Mouse (Mus musculus): ENCODE measurements around the gene Ssc4d. TPM values are rescaled to one million over a fixed set of nuclear protein-coding genes. Genes with fewer than 3 reads are reported as not detected.

Ssc4d gene
- total and polyA plus RNA-seq, 3 experiments = 1.9 to 2.9 (median 2.0) TPM

DNA sequence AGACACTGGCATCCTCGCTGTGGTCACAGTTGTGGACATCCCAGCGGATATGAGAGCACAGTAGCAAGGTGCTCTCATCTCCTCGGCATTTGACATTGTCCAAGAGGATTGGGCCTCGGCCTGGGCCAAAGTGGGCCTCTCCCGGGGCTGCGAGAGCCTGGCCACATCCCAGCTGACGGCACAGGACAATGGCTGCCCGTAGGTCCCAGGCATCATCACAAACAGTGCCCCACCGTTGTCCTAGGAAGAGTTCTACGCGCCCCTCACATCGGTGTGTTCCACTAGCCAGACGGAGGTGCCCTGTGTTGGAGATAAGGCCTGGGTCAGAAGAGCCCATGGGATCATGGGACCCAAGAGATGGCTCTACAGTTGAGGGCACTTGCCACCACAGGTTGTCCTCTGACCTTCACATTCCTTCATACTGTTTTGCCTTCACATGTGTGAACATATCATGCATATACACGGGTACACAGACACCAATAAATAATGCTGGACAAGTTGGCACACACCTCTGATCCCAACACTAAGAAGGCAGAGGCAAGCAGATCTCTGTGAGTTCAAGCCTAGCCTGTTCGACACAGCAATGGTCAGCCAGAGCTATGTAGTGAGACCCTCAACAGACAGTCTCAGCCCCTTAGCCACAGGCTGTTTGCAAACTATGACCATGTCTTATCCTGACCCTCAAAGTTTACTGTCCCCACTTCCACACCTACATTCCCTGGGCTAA, 13.3 kb downstream of the Ssc4d start:
- Histone ChIP-seq H3K9me3 (replicated peaks; ENCODE audit: low read length) (no peaks in the 10 kb centered on the region), H3K4me3 (replicated peaks in 1 of 3; ENCODE audit: low read depth in 2 of 3, low read length in 2 of 3, poor library complexity in 1 of 3) (peak overlapping the region; percentile 61 to 95 (median 73)), H3K4me1 (ENCODE audit: control insufficient read depth in 1 of 2, insufficient read depth in 2 of 2) (peaks cover 21 to 43% of the 10 kb centered on the region in 2 experiments), H3K27ac (ENCODE audit: insufficient read depth, low read depth) (no peak overlapping the region), H3K79me2 (replicated peaks; ENCODE audit: control insufficient read depth, extremely low read depth, insufficient read depth, poor library complexity, severe bottlenecking) (no peaks in the 10 kb centered on the region), H3K9ac (ENCODE audit: insufficient read depth, low read depth) (peak overlapping the region; percentile 86; the same call in 1 of the 2 replicates), H3K27me3 (replicated peaks) (peaks cover 10% of the 10 kb centered on the region), H3K36me3 (replicated peaks in 1 of 2; ENCODE audit: control insufficient read depth in 1 of 2, insufficient read depth in 1 of 2, low read length in 1 of 2) (peaks cover 0 to 7% of the 10 kb centered on the region in 2 experiments), H3K4me2 (ENCODE audit: insufficient read depth, low read depth, poor library complexity, severe bottlenecking) (peak overlapping the region; percentile 96; the same call in 1 of the 2 replicates)
- DNase-seq (ENCODE audit: extremely low read depth) = no peak
- dilution Hi-C loops (cut with MboI; ENCODE audit: extremely low pct_ligation_motif_present, extremely low pct_unique_long_range_greater_than_20kb, low sequenced_read_pairs) = no loop called here
- TF ChIP-seq KAT2A (IDR thresholded peaks at IDR 0.05; ENCODE audit: insufficient replicate concordance, low read length) (no peak), PAX5 (IDR thresholded peaks at IDR 0.05; ENCODE audit: low read length) (no peak), RAD21 (IDR thresholded peaks at IDR 0.05; ENCODE audit: low read depth, low read length) (no peak), POLR2A (IDR thresholded peaks at IDR 0.05; ENCODE audit: low read depth, low read length) (no peak), IRF4 (IDR thresholded peaks at IDR 0.05; ENCODE audit: low read depth, low read length) (no peak), MAZ (IDR thresholded peaks at IDR 0.05; ENCODE audit: low read depth, low read length) (no peak), SIN3A (IDR thresholded peaks at IDR 0.05; ENCODE audit: low read length) (no peak), CHD1 (IDR thresholded peaks at IDR 0.05; ENCODE audit: low read depth, low read length) (no peak)
- in situ Hi-C loops (cut with MboI; ENCODE audit: low pct_ligation_motif_present, low pct_unique_long_range_greater_than_20kb, low sequenced_read_pairs) = loop anchor here (5.0 kb wide), 1 partner anchor 54 kb away; no protein-coding TSS in a partner anchor

DNA sequence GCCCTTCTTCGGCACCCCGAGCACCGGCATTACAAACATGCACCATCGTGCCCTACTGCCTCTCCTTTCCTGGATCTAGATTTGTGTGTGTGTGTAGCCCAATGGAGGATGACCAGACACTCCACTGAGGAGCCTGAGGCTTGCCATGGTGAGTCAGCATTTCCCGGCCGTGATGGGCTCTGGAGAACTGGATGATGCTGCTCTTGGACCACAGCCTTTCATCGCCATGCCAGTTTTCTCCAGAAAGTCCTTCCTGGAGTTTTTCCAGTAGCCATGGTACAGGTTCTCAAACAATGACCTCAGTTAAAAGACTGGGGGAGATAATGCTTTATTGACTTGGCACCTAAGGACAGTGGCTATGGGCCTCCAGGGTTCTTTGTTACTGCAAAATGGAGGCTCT, 14.4 kb downstream of the Ssc4d start:
- Histone ChIP-seq H3K4me3 (replicated peaks in 1 of 3; ENCODE audit: low read depth in 2 of 3, low read length in 2 of 3, poor library complexity in 1 of 3) (no peak overlapping the region), H3K9me3 (replicated peaks; ENCODE audit: low read length) (no peaks in the 10 kb centered on the region), H3K27ac (ENCODE audit: insufficient read depth, low read depth) (no peak overlapping the region), H3K79me2 (replicated peaks; ENCODE audit: control insufficient read depth, extremely low read depth, insufficient read depth, poor library complexity, severe bottlenecking) (no peaks in the 10 kb centered on the region), H3K4me1 (ENCODE audit: control insufficient read depth in 1 of 2, insufficient read depth in 2 of 2) (peaks cover 18 to 44% of the 10 kb centered on the region in 2 experiments), H3K9ac (ENCODE audit: insufficient read depth, low read depth) (no peak overlapping the region), H3K27me3 (replicated peaks) (peaks cover 9% of the 10 kb centered on the region), H3K36me3 (replicated peaks in 1 of 2; ENCODE audit: control insufficient read depth in 1 of 2, insufficient read depth in 1 of 2, low read length in 1 of 2) (peaks cover 0 to 7% of the 10 kb centered on the region in 2 experiments), H3K4me2 (ENCODE audit: insufficient read depth, low read depth, poor library complexity, severe bottlenecking) (no peak overlapping the region)
- no peak for DNase-seq (ENCODE audit: extremely low read depth)
- dilution Hi-C loops (cut with MboI; ENCODE audit: extremely low pct_ligation_motif_present, extremely low pct_unique_long_range_greater_than_20kb, low sequenced_read_pairs) = no loop called here
- TF ChIP-seq JUN (IDR thresholded peaks at IDR 0.05; ENCODE audit: insufficient read depth, low read depth, low read length) (no peak), MYC (IDR thresholded peaks at IDR 0.05; ENCODE audit: low read depth, low read length) (no peak)
- in situ Hi-C loops (cut with MboI; ENCODE audit: low pct_ligation_motif_present, low pct_unique_long_range_greater_than_20kb, low sequenced_read_pairs) = loop anchor here (5.0 kb wide), 1 partner anchor 53 kb away; no protein-coding TSS in a partner anchor

DNA sequence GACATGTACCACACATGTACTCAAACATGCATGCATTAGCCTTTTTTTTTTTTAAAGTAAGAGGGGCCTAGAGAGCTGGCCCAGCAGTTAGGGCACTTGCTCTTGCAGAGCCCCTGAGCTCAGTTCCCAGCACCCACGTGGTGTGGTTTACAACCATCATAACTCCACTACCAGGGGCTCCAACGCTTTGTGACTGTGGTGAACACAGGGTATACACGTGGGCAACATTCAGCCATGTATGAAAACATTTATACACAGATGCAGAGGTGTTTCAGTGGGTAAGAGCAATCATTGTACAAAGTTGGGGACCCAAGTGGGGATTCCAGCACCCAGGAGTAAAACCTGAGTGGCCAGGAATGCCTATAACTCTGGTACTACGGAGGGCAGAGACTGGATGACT, 16.0 kb downstream of the Ssc4d start:
- no peak for DNase-seq (ENCODE audit: extremely low read depth)
- peaks cover 18 to 44% of the 10 kb centered on the region in 2 experiments for H3K4me1 ChIP-seq (ENCODE audit: control insufficient read depth in 1 of 2, insufficient read depth in 2 of 2)
- H3K79me2 ChIP-seq (replicated peaks; ENCODE audit: control insufficient read depth, extremely low read depth, insufficient read depth, poor library complexity, severe bottlenecking) = no peaks in the 10 kb centered on the region
- in situ Hi-C loops (cut with MboI; ENCODE audit: low pct_ligation_motif_present, low pct_unique_long_range_greater_than_20kb, low sequenced_read_pairs) = no loop called here
- H3K4me2 ChIP-seq (ENCODE audit: insufficient read depth, low read depth, poor library complexity, severe bottlenecking) = peak overlapping the region; percentile 83
- H3K27ac ChIP-seq (ENCODE audit: insufficient read depth, low read depth) = peak overlapping the region; percentile 31; the same call in 1 of the 2 replicates
- H3K9me3 ChIP-seq (replicated peaks; ENCODE audit: low read length) = no peaks in the 10 kb centered on the region
- peaks cover 0 to 7% of the 10 kb centered on the region in 2 experiments for H3K36me3 ChIP-seq (replicated peaks in 1 of 2; ENCODE audit: control insufficient read depth in 1 of 2, insufficient read depth in 1 of 2, low read length in 1 of 2)
- dilution Hi-C loops (cut with MboI; ENCODE audit: extremely low pct_ligation_motif_present, extremely low pct_unique_long_range_greater_than_20kb, low sequenced_read_pairs) = no loop called here
- H3K4me3 ChIP-seq (replicated peaks in 1 of 3; ENCODE audit: low read depth in 2 of 3, low read length in 2 of 3, poor library complexity in 1 of 3) = peak overlapping the region; percentile 54 to 71 (median 57)
- H3K27me3 ChIP-seq (replicated peaks) = peaks cover 3% of the 10 kb centered on the region
- H3K9ac ChIP-seq (ENCODE audit: insufficient read depth, low read depth) = peak overlapping the region; percentile 91; the same call in 1 of the 2 replicates
- TF ChIP-seq MEF2A (IDR thresholded peaks at IDR 0.05; ENCODE audit: borderline replicate concordance, low read depth, low read length) = no peak
- TF ChIP-seq SIN3A (IDR thresholded peaks at IDR 0.05; ENCODE audit: low read length) = no peak
- TF ChIP-seq IRF4 (IDR thresholded peaks at IDR 0.05; ENCODE audit: low read depth, low read length) = no peak
- no peak for TF ChIP-seq BHLHE40 (IDR thresholded peaks at IDR 0.05; ENCODE audit: low read depth, low read length)
- no peak for TF ChIP-seq MXI1 (IDR thresholded peaks at IDR 0.05; ENCODE audit: low read depth, low read length)
- TF ChIP-seq MAFK (IDR thresholded peaks at IDR 0.05; ENCODE audit: insufficient replicate concordance, low read length) = no peak
- TF ChIP-seq E2F4 (IDR thresholded peaks at IDR 0.05; ENCODE audit: insufficient replicate concordance, low read depth, low read length) = no peak
- no peak for TF ChIP-seq JUN (IDR thresholded peaks at IDR 0.05; ENCODE audit: insufficient read depth, low read depth, low read length)
- TF ChIP-seq TBP (conservative IDR thresholded peaks at IDR 0.05; ENCODE audit: low read depth, low read length) = no peak
- TF ChIP-seq TCF12 (IDR thresholded peaks at IDR 0.05; ENCODE audit: low read depth, low read length) = no peak
- no peak for TF ChIP-seq USF1 (IDR thresholded peaks at IDR 0.05; ENCODE audit: low read depth, low read length)
- no peak for TF ChIP-seq UBTF (IDR thresholded peaks at IDR 0.05; ENCODE audit: low read depth, low read length)
